Mouse (Mus musculus): Measurements from ENCODE around the gene Postn. TPM values are rescaled to one million over a fixed set of nuclear protein-coding genes. Genes with fewer than 3 reads are reported as not detected.

Postn gene
- polyA plus RNA-seq (2014; fragmentation: Illumina TruSeq; extraction: RNeasy Lipid Tissue Mini Kit (QIAGEN cat#74804); ENCODE audit: low read depth, low replicate concordance) = 17.2 TPM

DNA sequence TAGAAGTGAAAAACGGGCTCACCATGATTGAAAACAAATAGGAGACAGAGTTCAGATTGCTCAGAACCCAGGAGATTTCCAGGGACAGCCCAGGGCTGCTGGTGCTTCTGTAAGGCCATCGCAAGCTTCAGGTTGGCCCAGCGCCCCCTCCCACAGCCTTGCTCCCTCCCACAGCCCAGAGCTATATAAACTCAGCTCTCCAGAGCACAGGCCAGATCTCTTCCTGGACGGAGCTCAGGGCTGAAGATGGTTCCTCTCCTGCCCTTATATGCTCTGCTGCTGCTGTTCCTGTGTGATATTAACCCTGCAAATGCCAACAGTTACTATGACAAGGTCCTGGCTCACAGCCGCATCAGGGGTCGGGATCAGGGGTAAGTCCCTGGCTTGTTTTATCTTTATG is at the start of gene Postn:
Gene Postn (plus strand): TSS at position 213 of the 400 bp plus-strand sequence.

Other genes with a start within 250 kb of the Postn start
- 0.40 TPM for gene Trpc4, start 205.1 kb upstream of the Postn start, polyA plus RNA-seq (2014; fragmentation: Illumina TruSeq; extraction: RNeasy Lipid Tissue Mini Kit (QIAGEN cat#74804); ENCODE audit: low read depth, low replicate concordance)

Measured in kidney, adult 10 weeks (tissue).